In the genomic region with DNA sequence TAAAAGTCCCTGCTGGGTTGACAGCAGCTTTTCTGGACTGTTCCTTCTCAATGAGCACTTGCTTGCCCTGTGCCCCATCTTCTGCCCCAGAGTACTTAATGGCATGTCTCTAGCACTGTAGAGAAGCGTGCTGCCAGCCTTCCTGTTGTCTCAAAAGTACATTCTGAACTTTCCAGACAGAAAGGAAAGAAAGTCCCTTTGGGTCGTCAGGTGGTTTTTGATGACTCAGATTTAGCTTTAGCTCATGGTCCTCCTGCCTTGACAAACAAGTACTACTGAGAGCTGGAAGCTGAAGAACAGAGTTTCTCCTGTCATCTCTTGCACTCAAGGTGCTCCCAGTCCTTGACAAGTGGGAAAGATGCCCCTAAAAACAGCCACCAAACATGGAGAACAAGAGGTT, we compare ENCODE assay signal across 19 mouse cellular contexts. TPM values are rescaled to one million over a fixed set of nuclear protein-coding genes. Genes with fewer than 3 reads are reported as not detected.
DNase-seq lines count a peak whose midpoint lies in the region; ATAC-seq lines count a peak whose summit lies in the region.
"Had no signal": no experiment of that assay in that cellular context is flagged by ENCODE, and none has a peak within 500 bp of the region (broad histone marks: within the 10 kb centered on the region; RNA-seq: fewer than 3 reads in every experiment).

No protein-coding gene starts in this region.

- WGBS in forebrain, embryonic 12.5 days, result 65% methylated on average over 2 of the region's 2 CpGs
- WGBS in forebrain, embryonic 14.5 days, result 79% methylated on average over 2 of the region's 2 CpGs
- 84% methylated on average over 2 of the region's 2 CpGs for WGBS in hindbrain, embryonic 13.5 days
- WGBS in hindbrain, embryonic 10.5 days, result 87% methylated on average over 2 of the region's 2 CpGs
- WGBS in hindbrain, embryonic 14.5 days, result 87% methylated on average over 2 of the region's 2 CpGs
- WGBS in liver, embryonic 12.5 days (ENCODE audit: insufficient replicate concordance), result 75% methylated on average over 2 of the region's 2 CpGs

- H3K27ac ChIP-seq in forebrain, embryonic 12.5 days, result peak overlapping the region; percentile 63
- no peak overlapping the region for H3K27ac ChIP-seq in forebrain, embryonic 14.5 days (ENCODE audit: low read depth, low read length)
- 0 out of 2 replicates have a peak overlapping the region, but pooled peaks have one; percentile 58 for H3K27ac ChIP-seq in hindbrain, embryonic 13.5 days
- H3K27ac ChIP-seq in hindbrain, embryonic 10.5 days, result no peak overlapping the region
- H3K27ac ChIP-seq in hindbrain, embryonic 14.5 days, result 0 out of 2 replicates have a peak overlapping the region, but pooled peaks have one; percentile 44
- no peak overlapping the region for H3K27ac ChIP-seq in liver, embryonic 12.5 days
- H3K27ac ChIP-seq: embryonic facial prominence, embryonic 10.5 days; macrophage had no signal

- H3K4me2 ChIP-seq in forebrain, embryonic 12.5 days, result no peak overlapping the region
- H3K4me2 ChIP-seq in forebrain, embryonic 14.5 days (ENCODE audit: low read length), result no peak overlapping the region
- no peak overlapping the region for H3K4me2 ChIP-seq in hindbrain, embryonic 13.5 days
- no peak overlapping the region for H3K4me2 ChIP-seq in hindbrain, embryonic 14.5 days (replicated peaks)
- H3K4me2 ChIP-seq in liver, embryonic 12.5 days, result no peak overlapping the region

- H3K36me3 ChIP-seq in forebrain, embryonic 12.5 days (replicated peaks), result peaks cover 13% of the 10 kb centered on the region
- peaks cover 12% of the 10 kb centered on the region; the same call in 1 of the 2 replicates for H3K36me3 ChIP-seq in forebrain, embryonic 14.5 days (ENCODE audit: control insufficient read depth, insufficient read depth, low read length)
- peaks cover 4% of the 10 kb centered on the region; the same call in 1 of the 2 replicates for H3K36me3 ChIP-seq in hindbrain, embryonic 13.5 days
- peaks cover 59% of the 10 kb centered on the region for H3K36me3 ChIP-seq in hindbrain, embryonic 10.5 days
- H3K36me3 ChIP-seq in hindbrain, embryonic 14.5 days (replicated peaks; ENCODE audit: control insufficient read depth, insufficient read depth), result no peaks in the 10 kb centered on the region
- H3K36me3 ChIP-seq in liver, embryonic 12.5 days, result peaks cover 63% of the 10 kb centered on the region

- H3K9me3 ChIP-seq in forebrain, embryonic 12.5 days, result no peaks in the 10 kb centered on the region
- H3K9me3 ChIP-seq in forebrain, embryonic 14.5 days (replicated peaks; ENCODE audit: control insufficient read depth, low read length), result no peaks in the 10 kb centered on the region
- H3K9me3 ChIP-seq in hindbrain, embryonic 13.5 days, result no peaks in the 10 kb centered on the region
- no peaks in the 10 kb centered on the region for H3K9me3 ChIP-seq in hindbrain, embryonic 10.5 days
- no peaks in the 10 kb centered on the region for H3K9me3 ChIP-seq in hindbrain, embryonic 14.5 days (ENCODE audit: control insufficient read depth, low read length)
- no peaks in the 10 kb centered on the region for H3K9me3 ChIP-seq in liver, embryonic 12.5 days (replicated peaks)
- H3K9me3 ChIP-seq: embryonic facial prominence, embryonic 10.5 days had no signal

- H3K27me3 ChIP-seq in forebrain, embryonic 12.5 days, result no peaks in the 10 kb centered on the region
- H3K27me3 ChIP-seq in forebrain, embryonic 14.5 days (replicated peaks; ENCODE audit: control insufficient read depth, insufficient read depth, low read length), result no peaks in the 10 kb centered on the region
- H3K27me3 ChIP-seq in hindbrain, embryonic 13.5 days, result no peaks in the 10 kb centered on the region
- no peaks in the 10 kb centered on the region for H3K27me3 ChIP-seq in hindbrain, embryonic 10.5 days (ENCODE audit: insufficient read depth, poor library complexity, severe bottlenecking)
- no peaks in the 10 kb centered on the region for H3K27me3 ChIP-seq in hindbrain, embryonic 14.5 days (ENCODE audit: control insufficient read depth, insufficient read depth, low read length)
- H3K27me3 ChIP-seq in liver, embryonic 12.5 days (replicated peaks), result no peaks in the 10 kb centered on the region

- H3K4me3 ChIP-seq in forebrain, embryonic 12.5 days (replicated peaks), result no peak overlapping the region
- no peak overlapping the region for H3K4me3 ChIP-seq in forebrain, embryonic 14.5 days (ENCODE audit: low read depth, low read length)
- H3K4me3 ChIP-seq in hindbrain, embryonic 13.5 days, result no peak overlapping the region
- H3K4me3 ChIP-seq in hindbrain, embryonic 10.5 days, result no peak overlapping the region
- H3K4me3 ChIP-seq in hindbrain, embryonic 14.5 days (replicated peaks; ENCODE audit: low read length), result no peak overlapping the region
- H3K4me3 ChIP-seq in liver, embryonic 12.5 days, result no peak overlapping the region
- H3K4me3 ChIP-seq: embryonic facial prominence, embryonic 10.5 days; layer of hippocampus, adult 2 months had no signal

- no peak for DNase-seq in forebrain, embryonic 14.5 days (ENCODE audit: low spot score)
- no peak for DNase-seq in hindbrain, embryonic 10.5 days (ENCODE audit: low spot score)
- peak; percentile 26 for DNase-seq in CD4-positive helper T cell, adult 2 months (ENCODE audit: low read depth, low spot score)
- no peak for DNase-seq in hindbrain, embryonic 14.5 days (ENCODE audit: low spot score)
- DNase-seq: adrenal gland, postnatal 25 days; cerebellum, adult 8-10 months; heart, postnatal 4 days; kidney, postnatal 25 days; layer of hippocampus, postnatal 36 days; liver, postnatal 0 days had no signal

- H3K9ac ChIP-seq in forebrain, embryonic 12.5 days, result no peak overlapping the region
- H3K9ac ChIP-seq in forebrain, embryonic 14.5 days (ENCODE audit: low read length), result no peak overlapping the region
- H3K9ac ChIP-seq in hindbrain, embryonic 13.5 days, result no peak overlapping the region
- H3K9ac ChIP-seq in hindbrain, embryonic 14.5 days, result no peak overlapping the region
- no peak overlapping the region for H3K9ac ChIP-seq in liver, embryonic 12.5 days
- H3K9ac ChIP-seq: liver, postnatal 0 days had no signal

- H3K4me1 ChIP-seq in forebrain, embryonic 12.5 days, result peaks cover 39% of the 10 kb centered on the region
- peaks cover 35% of the 10 kb centered on the region for H3K4me1 ChIP-seq in forebrain, embryonic 14.5 days (ENCODE audit: control insufficient read depth, insufficient read depth, low read length)
- peaks cover 57% of the 10 kb centered on the region for H3K4me1 ChIP-seq in hindbrain, embryonic 13.5 days (replicated peaks)
- peaks cover 10% of the 10 kb centered on the region for H3K4me1 ChIP-seq in hindbrain, embryonic 10.5 days (replicated peaks)
- peaks cover 41% of the 10 kb centered on the region for H3K4me1 ChIP-seq in hindbrain, embryonic 14.5 days (replicated peaks; ENCODE audit: control insufficient read depth, insufficient read depth, low read length)
- H3K4me1 ChIP-seq in liver, embryonic 12.5 days, result peaks cover 6% of the 10 kb centered on the region; the same call in 1 of the 2 replicates
- H3K4me1 ChIP-seq: embryonic facial prominence, embryonic 10.5 days had no signal

- no peak for ATAC-seq in forebrain, embryonic 12.5 days (ENCODE audit: low FRiP score)
- ATAC-seq in forebrain, embryonic 14.5 days, result no peak
- no peak for ATAC-seq in hindbrain, embryonic 13.5 days (ENCODE audit: low FRiP score)
- no peak for ATAC-seq in hindbrain, embryonic 14.5 days (ENCODE audit: low FRiP score)
- ATAC-seq in liver, embryonic 12.5 days, result no peak
- ATAC-seq in frontal cortex, adult (ENCODE audit: low TSS enrichment), result no peak
- ATAC-seq: intestine, embryonic 16.5 days; liver, postnatal 0 days; lung, postnatal 0 days had no signal

RNA-seq across cellular contexts. Expression of gene Psmb7, which starts 33.7 kb away (rescaled TPM):
- 294 and 303 TPM in 2 replicates for polyA plus RNA-seq in forebrain, embryonic 12.5 days (2016; fragmentation: Nextera tagmentation; extraction: Ambion mirVana)
- polyA plus RNA-seq in forebrain, embryonic 14.5 days (2014; fragmentation: Nextera tagmentation; extraction: Ambion mirVana), result 328 and 382 TPM in 2 replicates
- polyA plus RNA-seq in hindbrain, embryonic 13.5 days (2015; fragmentation: Nextera tagmentation; extraction: Ambion mirVana), result 314 and 317 TPM in 2 replicates
- 319 and 334 TPM in 2 replicates for polyA plus RNA-seq in hindbrain, embryonic 10.5 days (2016; fragmentation: Nextera tagmentation; extraction: Ambion mirVana)
- 291 and 305 TPM in 2 replicates for polyA plus RNA-seq in hindbrain, embryonic 14.5 days (2014; fragmentation: Nextera tagmentation; extraction: Ambion mirVana)
- 195 and 196 TPM in 2 replicates for polyA plus RNA-seq in liver, embryonic 12.5 days (2016; fragmentation: Nextera tagmentation; extraction: Ambion mirVana)

Comparison
In these comparisons a context has a peak if more than half of its experiments do, and no peak if none do; other contexts are left out.
1. H3K27ac ChIP-seq: peak in forebrain, embryonic 12.5 days (single experiment), hindbrain, embryonic 13.5 days (single experiment) and hindbrain, embryonic 14.5 days (single experiment); none in forebrain, embryonic 14.5 days (single experiment), hindbrain, embryonic 10.5 days (single experiment) and liver, embryonic 12.5 days (single experiment).